Mouse (Mus musculus): ENCODE results near the gene Rrad. TPM values are rescaled to one million over a fixed set of nuclear protein-coding genes. Genes with fewer than 3 reads are reported as not detected.

Gene Rrad
- polyA plus RNA-seq, 2 experiments = 21.4 to 32.4 TPM

- Histone ChIP-seq H3K4me2 (replicated peaks; ENCODE audit: low read depth, low read length, severe bottlenecking) (no peak overlapping the region), H3K9me3 (ENCODE audit: control insufficient read depth, low read length) (no peaks in the 10 kb centered on the region), H3K9ac (ENCODE audit: low read depth, low read length, severe bottlenecking) (no peak overlapping the region), H3K4me3 (replicated peaks; ENCODE audit: low read length) (no peak overlapping the region), H3K27ac (replicated peaks; ENCODE audit: low read depth, low read length) (no peak overlapping the region), H3K36me3 (ENCODE audit: control insufficient read depth, insufficient read depth, low read length) (peaks cover 34% of the 10 kb centered on the region), H3K27me3 (ENCODE audit: control insufficient read depth, insufficient read depth, low read length) (no peaks in the 10 kb centered on the region), H3K4me1 (ENCODE audit: control insufficient read depth, insufficient read depth, low read length) (peaks cover 3% of the 10 kb centered on the region; the same call in 1 of the 2 replicates)
- no peak for TF ChIP-seq POLR2A (IDR thresholded peaks at IDR 0.05; ENCODE audit: borderline replicate concordance, extremely low read depth, insufficient read depth, insufficient read length)
- ATAC-seq (ENCODE audit: low FRiP score, low read depth) (no peak), DNase-seq (ENCODE audit: low spot score) (no peak)
- 30% methylated on average over 6 of the region's 6 CpGs for WGBS
These were observed 32.6 kb downstream of the Rrad start for GRCm38 (mm10) chr8:104598496-104598895.

DNA sequence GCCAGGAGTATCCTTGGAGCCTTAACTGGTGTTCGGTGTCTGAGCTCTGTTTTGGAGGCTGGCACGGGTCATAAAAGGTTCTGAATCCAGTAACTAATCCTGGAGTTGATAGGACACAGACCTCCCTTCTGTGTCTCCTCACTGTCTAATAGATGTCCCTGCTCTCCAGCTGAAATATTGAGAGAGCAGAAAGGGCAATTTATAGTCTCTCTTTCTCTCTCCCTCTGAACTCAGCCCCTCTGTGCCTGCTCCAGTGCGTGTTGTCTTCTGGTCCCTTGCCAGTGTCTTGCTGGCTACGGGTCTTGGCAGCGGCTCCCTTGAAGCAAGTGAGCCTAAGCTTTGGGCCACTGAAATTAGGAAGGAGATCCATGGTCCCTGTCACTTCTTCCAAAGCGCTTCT, 33.5 kb downstream of the Rrad start:
- WGBS = 67% methylated on average over 6 of the region's 6 CpGs
- Histone ChIP-seq H3K4me2 (replicated peaks; ENCODE audit: low read depth, low read length, severe bottlenecking) (no peak overlapping the region), H3K4me3 (replicated peaks; ENCODE audit: low read length) (no peak overlapping the region), H3K9ac (ENCODE audit: low read depth, low read length, severe bottlenecking) (no peak overlapping the region), H3K4me1 (ENCODE audit: control insufficient read depth, insufficient read depth, low read length) (peaks cover 3% of the 10 kb centered on the region; the same call in 1 of the 2 replicates), H3K36me3 (ENCODE audit: control insufficient read depth, insufficient read depth, low read length) (peaks cover 36% of the 10 kb centered on the region), H3K27me3 (ENCODE audit: control insufficient read depth, insufficient read depth, low read length) (no peaks in the 10 kb centered on the region), H3K9me3 (ENCODE audit: control insufficient read depth, low read length) (no peaks in the 10 kb centered on the region), H3K27ac (replicated peaks; ENCODE audit: low read depth, low read length) (no peak overlapping the region)
- DNase-seq (ENCODE audit: low spot score) (no peak), ATAC-seq (ENCODE audit: low FRiP score, low read depth) (no peak)
- TF ChIP-seq POLR2A (IDR thresholded peaks at IDR 0.05; ENCODE audit: borderline replicate concordance, extremely low read depth, insufficient read depth, insufficient read length) = no peak

DNA sequence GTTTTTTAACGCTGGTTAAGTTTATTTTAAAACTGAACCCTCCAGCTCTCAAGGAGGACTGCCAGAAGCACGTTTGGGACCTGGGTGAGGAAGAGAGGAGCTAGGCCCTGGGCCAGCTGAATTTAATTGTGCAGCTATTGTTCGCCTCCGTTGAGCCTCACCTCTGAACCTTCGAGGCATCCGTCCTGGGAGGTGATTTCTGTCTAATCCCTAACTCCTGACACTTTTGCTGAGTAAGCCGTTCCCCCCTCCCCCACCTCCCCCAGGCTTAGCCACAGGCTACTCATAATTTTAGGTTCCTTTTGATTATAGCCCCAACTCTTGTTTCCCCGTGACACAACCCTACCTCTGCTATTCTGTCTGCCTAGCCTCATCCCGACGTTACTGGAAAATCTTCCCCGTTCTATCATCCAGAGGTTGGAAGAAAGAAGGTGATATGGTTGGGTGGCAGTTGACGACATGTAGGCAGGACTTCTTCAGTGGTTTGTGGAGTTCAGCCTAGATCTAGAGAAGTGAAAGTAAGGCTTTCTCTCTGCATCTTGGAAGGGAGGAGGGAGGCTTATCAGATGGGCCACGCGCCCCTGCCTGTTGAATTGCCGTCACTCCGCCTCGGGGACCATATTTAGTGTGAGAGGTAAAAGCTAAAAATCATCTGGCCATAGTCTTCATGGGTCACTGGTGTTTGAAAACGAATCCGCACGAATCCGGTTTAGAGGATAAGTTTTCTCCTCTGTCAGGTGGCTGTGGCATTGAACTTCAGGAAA, 35.2 kb downstream of the Rrad start:
- Histone ChIP-seq H3K27me3 (ENCODE audit: control insufficient read depth, insufficient read depth, low read length) (no peaks in the 10 kb centered on the region), H3K36me3 (ENCODE audit: control insufficient read depth, insufficient read depth, low read length) (peaks cover 36% of the 10 kb centered on the region), H3K4me2 (replicated peaks; ENCODE audit: low read depth, low read length, severe bottlenecking) (no peak overlapping the region), H3K27ac (replicated peaks; ENCODE audit: low read depth, low read length) (no peak overlapping the region), H3K4me1 (ENCODE audit: control insufficient read depth, insufficient read depth, low read length) (peaks cover 4% of the 10 kb centered on the region; the same call in 1 of the 2 replicates), H3K9me3 (ENCODE audit: control insufficient read depth, low read length) (no peaks in the 10 kb centered on the region), H3K9ac (ENCODE audit: low read depth, low read length, severe bottlenecking) (no peak overlapping the region), H3K4me3 (replicated peaks; ENCODE audit: low read length) (no peak overlapping the region)
- WGBS = 85% methylated on average over 21 of the region's 21 CpGs
- DNase-seq (ENCODE audit: low spot score) (no peak), ATAC-seq (ENCODE audit: low FRiP score, low read depth) (no peak)
- no peak for TF ChIP-seq POLR2A (IDR thresholded peaks at IDR 0.05; ENCODE audit: borderline replicate concordance, extremely low read depth, insufficient read depth, insufficient read length)

- Histone ChIP-seq H3K27ac (replicated peaks; ENCODE audit: low read depth, low read length) (no peak overlapping the region), H3K27me3 (ENCODE audit: control insufficient read depth, insufficient read depth, low read length) (no peaks in the 10 kb centered on the region), H3K9me3 (ENCODE audit: control insufficient read depth, low read length) (no peaks in the 10 kb centered on the region), H3K4me3 (replicated peaks; ENCODE audit: low read length) (no peak overlapping the region), H3K4me2 (replicated peaks; ENCODE audit: low read depth, low read length, severe bottlenecking) (no peak overlapping the region), H3K9ac (ENCODE audit: low read depth, low read length, severe bottlenecking) (no peak overlapping the region), H3K4me1 (ENCODE audit: control insufficient read depth, insufficient read depth, low read length) (peaks cover 7% of the 10 kb centered on the region), H3K36me3 (ENCODE audit: control insufficient read depth, insufficient read depth, low read length) (peaks cover 36% of the 10 kb centered on the region)
- ATAC-seq (ENCODE audit: low FRiP score, low read depth) (no peak), DNase-seq (ENCODE audit: low spot score) (no peak)
- WGBS = 95% methylated on average over 19 of the region's 19 CpGs
- no peak for TF ChIP-seq POLR2A (IDR thresholded peaks at IDR 0.05; ENCODE audit: borderline replicate concordance, extremely low read depth, insufficient read depth, insufficient read length)
These were observed 36.3 kb downstream of the Rrad start for GRCm38 (mm10) chr8:104594611-104595362.

DNA sequence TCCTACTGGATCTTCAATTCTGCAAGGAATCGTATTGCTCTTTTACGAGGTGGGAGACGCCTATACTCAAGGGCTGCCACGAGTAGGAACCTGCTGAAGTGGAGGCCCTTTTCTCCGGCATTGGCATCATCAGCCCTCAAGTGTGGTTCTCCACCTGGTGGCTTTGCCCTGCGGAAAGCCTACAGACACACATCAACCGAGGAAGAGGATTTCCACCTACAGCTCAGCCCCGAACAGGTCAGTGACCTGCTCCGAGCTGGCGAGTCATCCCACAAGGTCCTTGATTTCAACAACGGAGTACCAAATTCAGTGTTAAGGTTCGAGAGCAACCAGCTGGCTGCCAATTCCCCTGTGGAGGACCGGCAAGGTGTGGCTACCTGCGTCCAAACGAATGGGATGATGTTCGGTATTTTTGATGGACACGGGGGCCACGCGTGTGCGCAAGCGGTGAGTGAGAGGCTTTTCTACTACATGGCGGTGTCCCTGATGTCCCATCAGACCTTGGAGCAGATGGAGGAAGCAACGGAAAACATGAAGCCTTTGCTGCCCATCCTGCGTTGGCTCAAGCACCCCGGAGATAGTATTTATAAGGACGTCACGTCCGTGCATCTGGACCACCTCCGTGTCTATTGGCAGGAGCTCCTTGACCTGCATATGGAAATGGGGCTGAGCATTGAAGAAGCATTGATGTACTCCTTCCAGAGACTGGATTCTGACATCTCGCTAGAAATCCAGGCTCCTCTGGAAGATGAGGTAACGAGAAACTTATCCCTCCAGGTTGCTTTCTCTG, 37.4 kb downstream of the Rrad start:
- no peak for TF ChIP-seq POLR2A (IDR thresholded peaks at IDR 0.05; ENCODE audit: borderline replicate concordance, extremely low read depth, insufficient read depth, insufficient read length)
- 90% methylated on average over 31 of the region's 31 CpGs for WGBS
- no peak for ATAC-seq (ENCODE audit: low FRiP score, low read depth)
- no peak overlapping the region for H3K27ac ChIP-seq (replicated peaks; ENCODE audit: low read depth, low read length)
- no peaks in the 10 kb centered on the region for H3K9me3 ChIP-seq (ENCODE audit: control insufficient read depth, low read length)
- peaks cover 36% of the 10 kb centered on the region for H3K36me3 ChIP-seq (ENCODE audit: control insufficient read depth, insufficient read depth, low read length)
- DNase-seq (ENCODE audit: low spot score) = no peak
- no peak overlapping the region for H3K4me3 ChIP-seq (replicated peaks; ENCODE audit: low read length)
- H3K9ac ChIP-seq (ENCODE audit: low read depth, low read length, severe bottlenecking) = no peak overlapping the region
- H3K4me1 ChIP-seq (ENCODE audit: control insufficient read depth, insufficient read depth, low read length) = peaks cover 7% of the 10 kb centered on the region
- H3K27me3 ChIP-seq (ENCODE audit: control insufficient read depth, insufficient read depth, low read length) = no peaks in the 10 kb centered on the region
- no peak overlapping the region for H3K4me2 ChIP-seq (replicated peaks; ENCODE audit: low read depth, low read length, severe bottlenecking)

All from limb, embryonic 14.5 days (tissue).